In genomic region chr2:158204114-158204513, GRCm38 (mm10) we compare ENCODE assay signal across 10 mouse cellular contexts. TPM values are rescaled to one million over a fixed set of nuclear protein-coding genes. Genes with fewer than 3 reads are reported as not detected.
DNase-seq lines count a peak whose midpoint lies in the region; TF ChIP-seq lines count a peak whose summit lies in the region.
"Had no signal": no experiment of that assay in that cellular context is flagged by ENCODE, and none has a peak within 500 bp of the region (broad histone marks: within the 10 kb centered on the region; RNA-seq: fewer than 3 reads in every experiment).

No protein-coding gene starts in this region.

- DNase-seq in adrenal gland, adult 18-20 months (ENCODE audit: low spot score in 2 of 2): peak; percentile 84 to 91
- peak; percentile 73 to 75 for DNase-seq in gastrocnemius, postnatal 4 days (ENCODE audit: low spot score in 2 of 2)
- peak; percentile 84 for DNase-seq in kidney, postnatal 14 days
- peak; percentile 71 to 78 for DNase-seq in lung, adult 18-20 months
- DNase-seq in ovary, postnatal 14 days (ENCODE audit: low spot score): peak; percentile 78
- peak; percentile 68 for DNase-seq in thymus, postnatal 0 days (ENCODE audit: low spot score)

- no peak overlapping the region for H3ac ChIP-seq in C2C12 (ENCODE audit: control insufficient read depth, insufficient read length, low read depth)

- no peaks in the 10 kb centered on the region for H3K79me2 ChIP-seq in C2C12 (ENCODE audit: control insufficient read depth, insufficient read depth)

- peaks cover 4% of the 10 kb centered on the region for H3K27me3 ChIP-seq in C2C12 (ENCODE audit: control insufficient read depth, insufficient read depth, insufficient read length)
- H3K27me3 ChIP-seq: embryonic facial prominence, embryonic 15.5 days; neural tube, embryonic 12.5 days had no signal

- H3K4me3 ChIP-seq in C2C12 (ENCODE audit: insufficient read depth, poor library complexity, severe bottlenecking): no peak overlapping the region
- no peak overlapping the region for H3K4me3 ChIP-seq in cortical plate, adult 2 months (ENCODE audit: insufficient read depth, low read length)
- H3K4me3 ChIP-seq: embryonic facial prominence, embryonic 15.5 days; neural tube, embryonic 12.5 days had no signal

- H3K36me3 ChIP-seq in C2C12 (ENCODE audit: control insufficient read depth, insufficient read depth): no peaks in the 10 kb centered on the region
- H3K36me3 ChIP-seq: embryonic facial prominence, embryonic 15.5 days; neural tube, embryonic 12.5 days had no signal

- no peak overlapping the region for H3K27ac ChIP-seq in cortical plate, adult 2 months (ENCODE audit: insufficient read depth, low read length)
- H3K27ac ChIP-seq: embryonic facial prominence, embryonic 15.5 days; neural tube, embryonic 12.5 days had no signal

- peak; percentile 89 for TF ChIP-seq CTCF in C2C12 (IDR thresholded peaks at IDR 0.05; ENCODE audit: control insufficient read depth, insufficient read depth, insufficient read length)
- peak; percentile 97 for TF ChIP-seq CTCF in cortical plate, adult 2 months (IDR thresholded peaks at IDR 0.05; ENCODE audit: extremely low read depth, insufficient read depth, low read length)

- H3K4me1 ChIP-seq in cortical plate, adult 2 months (ENCODE audit: control insufficient read depth, insufficient read depth, low read length): no peaks in the 10 kb centered on the region
- H3K4me1 ChIP-seq: neural tube, embryonic 12.5 days had no signal

- no peak for TF ChIP-seq POLR2A in cortical plate, adult 2 months (IDR thresholded peaks at IDR 0.05; ENCODE audit: extremely low read depth, insufficient read depth, low read length)

- H3K79me3 ChIP-seq in C2C12 (ENCODE audit: low read depth): no peaks in the 10 kb centered on the region

TF ChIP-seq in C2C12, 6 proteins besides CTCF, POLR2A, EP300 and RAD21:
- no peak for TF ChIP-seq MYOD1 (IDR thresholded peaks at IDR 0.05; ENCODE audit: control insufficient read depth, insufficient read length, low read depth)

RNA-seq across cellular contexts. Expression of gene D630003M21Rik, which starts 24.9 kb away (rescaled TPM):
- polyA plus RNA-seq in C2C12 (2012; fragmentation: generic; extraction: Trizol): 0.01 TPM
- 1 to 10 TPM; 1.6 to 1.7 TPM for total RNA-seq in adrenal gland, adult 18-20 months (2021)
- 3.9 and 4.3 TPM in 2 replicates for polyA plus RNA-seq in cortical plate, adult 2 months (2012; rRNA removed)
- 1 to 10 TPM; 4.2 to 5.4 TPM for total RNA-seq in gastrocnemius, postnatal 4 days (2021)
- polyA plus RNA-seq in thymus, postnatal 0 days (2015; fragmentation: Nextera tagmentation; extraction: Ambion mirVana): 0.35 and 0.47 TPM in 2 replicates

RNA-seq across cellular contexts. Expression of gene Bpi, which starts 53.8 kb away (rescaled TPM):
- polyA plus RNA-seq in C2C12 (2012; fragmentation: generic; extraction: Trizol): not detected
- not detected for total RNA-seq in adrenal gland, adult 18-20 months (2021)
- polyA plus RNA-seq in cortical plate, adult 2 months (2012; rRNA removed): not detected in 2 replicates
- not detected for total RNA-seq in gastrocnemius, postnatal 4 days (2021)
- polyA plus RNA-seq in thymus, postnatal 0 days (2015; fragmentation: Nextera tagmentation; extraction: Ambion mirVana): 0.08 TPM in 1 of 2 replicates, not detected in the other
- polyA plus RNA-seq: embryonic facial prominence, embryonic 15.5 days; neural tube, embryonic 12.5 days had no signal

RNA-seq across cellular contexts. Expression of gene Tgm2, which starts 57.9 kb away (rescaled TPM):
- polyA plus RNA-seq in C2C12 (2012; fragmentation: generic; extraction: Trizol): 1.1 TPM
- total RNA-seq in adrenal gland, adult 18-20 months (2021): 10 to 100 TPM; 60.5 to 90.5 TPM
- 10.5 and 13.3 TPM in 2 replicates for polyA plus RNA-seq in cortical plate, adult 2 months (2012; rRNA removed)
- 100 to 1,000 TPM in 1 of 2 experiments, 10 to 100 TPM in 1; 81.0 to 130 TPM for total RNA-seq in gastrocnemius, postnatal 4 days (2021)
- polyA plus RNA-seq in thymus, postnatal 0 days (2015; fragmentation: Nextera tagmentation; extraction: Ambion mirVana): 8.5 and 9.0 TPM in 2 replicates
